Mouse (Mus musculus): ENCODE results near the gene Arhgef7.

The Arhgef7 gene

DNA sequence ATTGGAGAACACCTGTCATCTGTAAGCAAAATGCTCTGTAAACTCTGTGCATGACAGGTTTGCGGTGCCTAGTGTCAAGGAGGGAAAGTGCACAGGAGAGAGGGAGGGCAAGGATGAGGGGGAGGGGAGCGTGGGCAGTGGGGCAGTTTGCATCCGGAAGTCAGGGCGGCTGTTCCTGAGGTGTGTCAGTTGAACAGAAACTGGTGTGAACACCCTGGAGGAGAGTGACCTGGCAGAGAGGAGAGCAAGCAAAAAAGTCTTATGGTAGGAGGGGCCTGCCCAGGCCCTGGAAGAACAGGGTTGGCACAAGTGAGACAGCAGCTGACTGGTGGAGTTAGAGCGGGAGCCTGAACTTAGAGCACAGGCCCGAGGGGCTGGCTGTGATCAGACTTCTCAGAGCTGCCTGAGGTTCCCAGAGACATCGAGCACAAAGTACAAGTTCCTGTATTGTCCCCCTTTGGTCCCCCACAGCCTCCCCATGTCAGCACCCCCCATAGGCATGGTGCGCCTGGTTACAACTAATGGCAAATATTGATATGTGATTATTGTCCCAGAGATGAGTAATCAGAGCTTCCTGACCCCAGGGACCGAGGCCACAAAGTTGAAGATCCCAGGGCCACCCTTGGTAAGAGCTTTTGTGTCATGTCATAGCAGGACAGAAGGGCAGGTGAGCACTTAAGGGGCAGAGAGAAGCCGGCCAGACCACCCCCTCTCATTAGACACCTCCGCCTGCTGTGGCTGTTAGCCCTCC, 19.5 kb downstream of the Arhgef7 start:
- ChIA-PET CTCF (interaction anchor here in 1 of 4 experiments (0.6 to 2.6 kb wide), 4 partner anchors 9 to 249 kb away, joined by 3 to 8 read pairs (median 4); no protein-coding TSS in a partner anchor), POLR2A (interaction anchor here (0.6 to 1.7 kb wide), 9 partner anchors 9 to 192 kb away, joined by 3 to 8 read pairs (median 4); partner anchors contain the start of gene Ing1 (in 2 of the 4))

DNA sequence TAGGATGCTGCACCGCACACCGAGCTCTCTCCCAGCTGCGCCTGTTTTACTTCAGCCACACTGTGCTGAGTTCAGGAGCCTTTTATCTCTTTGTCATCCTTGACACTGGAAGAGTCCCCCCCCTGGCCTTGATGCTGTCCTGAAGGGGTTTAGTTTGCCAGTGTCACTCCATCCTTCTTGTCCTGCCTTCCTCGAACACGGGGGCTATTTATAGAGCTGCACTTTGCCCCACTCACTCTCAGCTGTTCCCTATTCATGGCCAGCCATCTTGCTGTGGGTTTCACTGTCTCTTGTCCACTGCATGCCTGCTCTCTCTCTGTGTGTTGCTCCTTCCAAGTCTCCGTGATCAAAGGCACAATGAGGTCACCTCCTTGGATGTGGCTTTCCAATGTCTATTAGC, 22.0 kb downstream of the Arhgef7 start:
- CTCF ChIA-PET: interaction anchor here in 2 of 4 experiments (0.6 to 2.6 kb wide), 3 partner anchors 174 to 199 kb away, joined by 3 to 8 read pairs (median 3); no protein-coding TSS in a partner anchor

GRCm38 (mm10) chr8:11752338-11752737, 24.8 kb downstream of the Arhgef7 start:
- ChIA-PET POLR2A (interaction anchor here in 2 of 4 experiments (0.7 to 1.2 kb wide), 3 partner anchors 8 to 53 kb away, joined by 3 to 4 read pairs (median 3); no protein-coding TSS in a partner anchor), CTCF (interaction anchor here in 3 of 4 experiments (1.1 to 1.4 kb wide), 3 partner anchors 10 to 191 kb away, joined by 3 to 4 read pairs (median 4); no protein-coding TSS in a partner anchor)

More for the DNA sequence above, 22.0 kb downstream of the Arhgef7 start:
- POLR2A ChIA-PET: interaction anchor here in 2 of 4 experiments (0.9 to 2.0 kb wide), 4 partner anchors 8 to 23 kb away, joined by 3 to 8 read pairs (median 4); partner anchors contain the start of gene Arhgef7 (in 1 of the 2)

DNA sequence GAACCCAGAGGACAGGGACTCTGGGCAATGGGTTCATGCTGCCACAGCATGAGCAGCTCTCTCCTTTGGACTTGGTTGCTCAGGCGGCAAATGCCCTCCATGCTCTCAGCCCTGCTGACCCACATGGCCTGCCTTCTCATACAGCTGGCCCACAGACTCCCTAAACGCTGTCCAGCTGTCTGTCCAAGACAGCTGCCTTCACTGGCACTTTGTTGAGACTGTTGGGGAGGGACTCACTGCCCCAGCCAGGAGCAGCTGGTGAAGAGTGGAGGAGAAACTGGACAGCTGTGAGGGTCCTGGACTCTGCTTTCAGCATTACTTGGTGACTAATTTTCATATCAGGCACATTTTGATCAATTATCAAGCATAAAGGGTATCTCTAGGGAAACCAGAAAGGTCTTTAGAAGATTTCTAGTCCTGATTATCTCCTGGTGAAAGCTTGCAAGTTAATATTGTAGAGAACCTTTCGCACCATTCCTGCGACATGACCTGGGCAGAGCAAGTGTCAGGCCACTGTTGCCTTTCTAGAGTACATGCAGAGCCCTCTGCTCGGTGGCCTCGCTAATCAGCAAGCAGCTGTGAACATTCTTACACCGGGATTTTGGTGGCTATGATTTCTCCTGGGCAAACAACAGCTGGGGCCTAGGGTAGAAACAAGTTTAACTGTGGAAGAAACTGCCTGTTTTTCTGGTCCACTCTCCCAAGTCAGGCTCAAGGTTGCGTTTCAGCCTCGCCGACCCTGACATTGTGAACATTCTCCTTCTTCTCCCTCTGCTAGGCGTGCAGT, 25.8 kb downstream of the Arhgef7 start:
- POLR2A ChIA-PET: interaction anchor here in 2 of 4 experiments (0.6 to 1.2 kb wide), 4 partner anchors 7 to 852 kb away, joined by 3 read pairs; no protein-coding TSS in a partner anchor
- CTCF ChIA-PET: interaction anchor here (0.5 to 1.9 kb wide), 5 partner anchors 11 to 836 kb away, joined by 3 to 5 read pairs (median 4); no protein-coding TSS in a partner anchor

- ChIA-PET POLR2A (no interaction called here), CTCF (interaction anchor here in 2 of 4 experiments (0.6 to 1.9 kb wide), 2 partner anchors 167 to 188 kb away, joined by 3 to 5 read pairs; no protein-coding TSS in a partner anchor)
These were observed 27.2 kb downstream of the Arhgef7 start for GRCm38 (mm10) chr8:11754723-11755122.

- ChIA-PET POLR2A (interaction anchor here in 3 of 4 experiments (0.6 to 2.3 kb wide), 24 partner anchors 8 to 446 kb away, joined by 3 to 14 read pairs (median 4); partner anchors contain the start of genes Ing1 (in 2 of the 3), Ankrd10 (in 1 of the 3), Arhgef7 (in 1 of the 3) and Naxd (in 1 of the 3)), CTCF (interaction anchor here (0.6 to 1.7 kb wide), 22 partner anchors 8 to 1993 kb away, joined by 3 to 29 read pairs (median 4); no protein-coding TSS in a partner anchor)
These were observed 28.4 kb downstream of the Arhgef7 start for GRCm38 (mm10) chr8:11755873-11756272.

GRCm38 (mm10) chr8:11757568-11758481, 30.3 kb downstream of the Arhgef7 start:
- ChIA-PET POLR2A (interaction anchor here in 3 of 4 experiments (1.1 to 2.3 kb wide), 13 partner anchors 9 to 261 kb away, joined by 3 to 11 read pairs (median 4); partner anchors contain the start of genes Ankrd10 (in 1 of the 3) and Naxd (in 1 of the 3)), CTCF (interaction anchor here in 2 of 4 experiments (0.6 to 1.5 kb wide), 3 partner anchors 17 to 166 kb away, joined by 3 to 4 read pairs (median 4); no protein-coding TSS in a partner anchor)

DNA sequence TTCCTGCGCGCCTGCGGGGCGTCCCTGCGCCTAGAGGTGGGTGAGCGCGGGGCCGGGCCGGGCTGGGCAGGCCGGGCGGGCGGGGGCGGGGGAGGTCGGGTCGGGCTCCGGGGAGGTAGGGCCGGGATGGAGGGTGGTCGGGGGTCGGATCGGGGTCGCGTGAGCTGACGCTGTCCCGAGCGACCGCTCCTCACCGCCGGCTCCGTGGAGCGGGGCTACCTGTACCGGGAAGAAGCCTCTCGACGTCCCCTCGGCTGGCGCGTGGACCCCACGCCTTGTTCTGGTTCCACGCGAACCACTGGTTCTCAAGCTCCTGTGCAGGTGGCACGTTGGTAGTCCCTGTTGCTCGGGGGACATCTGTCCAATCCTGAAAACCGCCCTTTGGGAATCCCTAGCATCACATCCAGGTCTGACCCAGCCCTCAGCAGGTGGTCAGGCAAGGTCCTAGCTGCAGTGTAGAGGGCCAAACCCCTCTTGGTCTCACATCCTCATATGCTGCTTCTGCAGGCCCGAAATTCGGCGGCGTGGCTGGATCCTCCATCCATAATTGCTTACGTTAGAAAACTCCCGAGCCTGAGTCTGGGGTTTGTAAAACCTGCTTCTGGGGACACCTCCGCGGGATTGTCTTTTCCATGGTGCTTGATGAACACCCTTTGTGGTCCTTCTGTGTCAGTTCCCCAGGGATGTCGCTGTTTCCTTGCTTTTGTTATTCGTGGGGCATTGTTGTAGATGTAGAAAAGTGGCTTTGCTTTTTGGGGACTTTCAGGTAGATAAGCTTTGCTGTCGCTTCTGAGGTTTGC, 31.2 kb downstream of the Arhgef7 start:
- ChIA-PET POLR2A (interaction anchor here in 3 of 4 experiments (0.6 to 2.1 kb wide), 9 partner anchors 9 to 262 kb away, joined by 3 to 11 read pairs (median 4); partner anchors contain the start of genes Ankrd10 (in 1 of the 3) and Naxd (in 1 of the 3)), CTCF (no interaction called here)

DNA sequence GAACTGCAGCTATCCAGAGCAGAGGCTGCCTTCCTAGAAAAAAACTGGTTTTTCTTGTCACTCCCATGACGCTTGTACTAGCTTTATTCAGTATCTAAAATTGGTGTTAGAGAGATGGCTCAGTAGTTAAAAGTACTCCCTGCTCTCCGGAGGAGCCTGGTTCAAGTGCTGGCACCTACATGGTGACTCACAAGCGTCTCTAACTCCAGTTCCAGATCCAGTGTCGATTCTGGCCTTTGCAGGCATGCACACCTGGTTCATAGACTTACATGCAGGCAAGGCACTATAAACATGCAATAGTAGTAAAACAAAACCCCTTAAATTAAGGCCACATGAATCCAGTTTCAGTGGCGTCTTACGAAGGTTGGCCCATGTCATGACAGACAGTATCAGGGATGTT, 34.0 kb downstream of the Arhgef7 start:
- CTCF ChIA-PET: no interaction called here
- POLR2A ChIA-PET: no interaction called here

DNA sequence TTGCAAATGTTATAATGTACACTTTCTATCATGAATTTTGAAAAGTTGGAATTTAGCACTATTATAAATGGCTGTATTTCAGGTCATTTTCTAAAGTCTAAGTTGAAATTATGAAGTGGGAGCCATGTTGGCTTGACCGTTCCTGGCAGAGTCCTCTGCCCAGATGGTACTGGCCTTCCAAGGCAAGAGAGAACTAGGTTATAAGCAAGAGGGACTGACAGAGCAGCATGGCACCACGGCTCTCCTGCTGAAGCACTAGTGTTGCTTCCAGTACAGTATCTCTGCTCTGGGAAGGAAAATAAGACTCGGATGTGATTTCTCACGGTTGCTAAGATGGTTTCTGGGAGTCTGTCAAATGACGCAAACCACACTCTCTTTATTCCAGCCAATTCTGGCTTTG, 34.5 kb downstream of the Arhgef7 start:
- ChIA-PET CTCF (no interaction called here), POLR2A (interaction anchor here in 1 of 4 experiments (0.5 kb wide), 1 partner anchor 206 kb away, joined by 4 read pairs; no protein-coding TSS in a partner anchor)

- ChIA-PET POLR2A (interaction anchor here in 1 of 4 experiments (2.3 kb wide), 1 partner anchor 13 kb away, joined by 10 read pairs; no protein-coding TSS in a partner anchor), CTCF (no interaction called here)
These were observed 35.3 kb downstream of the Arhgef7 start for GRCm38 (mm10) chr8:11762821-11763220.

DNA sequence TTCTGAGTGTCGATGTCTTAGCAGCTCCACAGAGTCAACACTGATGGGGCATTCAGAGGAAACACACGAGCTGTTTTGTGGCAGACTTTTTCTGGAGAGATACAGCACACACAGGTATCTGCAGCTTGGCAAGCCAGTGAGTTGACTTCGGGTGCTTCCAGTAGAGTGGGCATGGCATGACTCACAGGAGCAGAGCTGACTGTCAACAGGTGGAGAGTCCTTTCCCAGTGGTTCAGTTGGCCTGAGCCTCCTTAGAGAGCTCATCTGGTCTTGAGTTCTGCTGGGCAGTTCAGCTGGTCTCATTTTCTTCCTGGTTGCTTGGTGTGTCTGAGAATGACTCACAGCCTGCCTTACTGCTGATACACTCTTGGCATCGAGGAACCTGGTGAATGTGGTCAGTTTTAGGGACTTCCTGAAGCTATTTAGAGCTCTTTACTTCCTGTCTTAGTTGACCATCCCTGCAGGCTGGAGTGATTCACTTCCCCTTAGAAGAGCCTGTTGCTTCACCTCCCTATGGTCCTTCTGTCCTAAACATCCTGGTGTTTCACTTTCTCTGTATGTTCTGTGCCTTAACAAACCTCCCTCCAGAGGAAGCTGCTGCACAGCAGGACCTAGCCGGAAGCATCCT, 39.8 kb downstream of the Arhgef7 start:
- ChIA-PET POLR2A (interaction anchor here in 2 of 4 experiments (0.8 to 1.9 kb wide), 6 partner anchors 8 to 20 kb away, joined by 3 to 11 read pairs (median 4); no protein-coding TSS in a partner anchor), CTCF (interaction anchor here in 1 of 4 experiments (0.5 kb wide), 1 partner anchor 179 kb away, joined by 3 read pairs; no protein-coding TSS in a partner anchor)

- CTCF ChIA-PET: no interaction called here
- POLR2A ChIA-PET: interaction anchor here in 2 of 4 experiments (1.4 to 2.3 kb wide), 2 partner anchors 11 to 13 kb away, joined by 3 to 8 read pairs; no protein-coding TSS in a partner anchor
These were observed 42.5 kb downstream of the Arhgef7 start for GRCm38 (mm10) chr8:11770001-11770400.

DNA sequence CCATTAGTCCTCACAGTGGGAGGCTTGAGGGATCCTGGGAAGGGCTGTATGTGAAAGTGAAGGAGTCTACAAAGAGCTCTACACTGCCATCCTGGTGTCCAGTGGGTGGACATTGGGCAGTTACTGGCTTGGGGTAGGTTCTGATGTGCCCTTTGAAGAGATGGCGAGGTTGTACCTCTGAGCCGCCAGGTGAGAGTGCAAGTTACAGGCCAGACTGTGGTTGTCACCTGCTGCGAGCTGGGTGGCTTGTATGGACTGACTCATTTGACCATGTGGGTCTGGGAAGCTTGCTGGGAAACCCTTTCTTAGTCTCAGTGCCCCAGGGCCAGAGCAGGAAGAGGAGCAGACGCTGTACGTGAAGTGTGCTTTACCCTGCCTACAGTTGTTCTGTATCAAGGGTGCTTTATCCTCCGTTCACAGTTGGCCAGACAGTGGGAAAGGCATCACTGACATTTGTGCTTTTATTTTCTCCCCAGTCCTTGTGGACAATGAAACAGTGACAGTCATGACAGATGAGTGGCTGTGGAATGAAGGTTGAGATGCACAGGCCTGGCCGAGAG, 43.1 kb downstream of the Arhgef7 start:
- POLR2A ChIA-PET: interaction anchor here in 2 of 4 experiments (1.4 to 2.3 kb wide), 2 partner anchors 12 to 14 kb away, joined by 3 to 8 read pairs; no protein-coding TSS in a partner anchor
- CTCF ChIA-PET: no interaction called here

DNA sequence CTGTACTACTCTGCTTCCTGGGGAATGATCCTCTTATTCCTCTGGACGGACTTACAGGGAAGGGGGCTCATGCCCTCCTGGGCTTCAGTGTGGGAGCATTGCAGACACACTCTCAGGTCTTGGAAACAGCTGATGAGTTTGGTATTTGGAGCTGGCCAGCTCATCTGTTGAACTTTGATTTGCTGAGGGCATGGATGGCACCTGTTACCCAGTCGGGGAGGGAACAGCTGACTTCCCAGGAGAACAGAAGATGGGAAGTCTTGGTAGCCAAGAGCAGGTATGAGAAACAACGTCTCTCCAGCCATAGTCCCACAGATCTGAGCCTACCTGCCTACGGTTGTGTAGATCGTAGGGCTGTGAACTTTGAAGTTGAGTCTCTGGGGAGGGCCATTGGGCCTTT, 44.1 kb downstream of the Arhgef7 start:
- CTCF ChIA-PET: no interaction called here

More for the DNA sequence above, 44.1 kb downstream of the Arhgef7 start:
- POLR2A ChIA-PET: interaction anchor here (1.0 to 2.3 kb wide), 5 partner anchors 8 to 15 kb away, joined by 3 to 8 read pairs (median 5); no protein-coding TSS in a partner anchor
